Mouse (Mus musculus) cerebellum, postnatal 25 days (tissue): ENCODE measurements around the gene Slc13a2.

ENCODE experiments used
- DNase-seq, 2 experiments: peaks; one replicate each; pipeline ENCODE4 v3.0.0; 2021; ENCODE audit warnings: mixed read lengths in 2 of 2

Slc13a2 gene

DNA sequence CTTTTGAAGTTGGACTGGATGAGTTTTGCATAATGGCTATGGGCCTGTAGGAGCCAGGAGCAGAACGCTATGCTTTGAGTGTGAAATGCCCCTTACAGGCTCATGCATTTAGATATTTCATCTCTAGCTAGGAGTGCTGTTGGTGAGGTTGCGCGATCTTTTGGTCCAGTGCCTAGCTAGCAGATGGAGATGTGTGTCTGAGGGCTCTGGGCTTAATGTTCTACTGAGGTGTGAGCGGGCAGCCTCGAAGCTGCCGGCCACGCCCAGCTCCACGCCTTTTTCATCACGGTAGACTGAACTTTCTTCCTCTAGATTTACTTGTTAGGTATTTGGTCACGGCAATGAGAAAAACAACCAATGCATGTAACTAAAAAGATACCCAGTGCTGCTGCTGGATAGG, 9.2 kb upstream of the Slc13a2 start:
- DNase-seq = peak; percentile 27 to 57

DNA sequence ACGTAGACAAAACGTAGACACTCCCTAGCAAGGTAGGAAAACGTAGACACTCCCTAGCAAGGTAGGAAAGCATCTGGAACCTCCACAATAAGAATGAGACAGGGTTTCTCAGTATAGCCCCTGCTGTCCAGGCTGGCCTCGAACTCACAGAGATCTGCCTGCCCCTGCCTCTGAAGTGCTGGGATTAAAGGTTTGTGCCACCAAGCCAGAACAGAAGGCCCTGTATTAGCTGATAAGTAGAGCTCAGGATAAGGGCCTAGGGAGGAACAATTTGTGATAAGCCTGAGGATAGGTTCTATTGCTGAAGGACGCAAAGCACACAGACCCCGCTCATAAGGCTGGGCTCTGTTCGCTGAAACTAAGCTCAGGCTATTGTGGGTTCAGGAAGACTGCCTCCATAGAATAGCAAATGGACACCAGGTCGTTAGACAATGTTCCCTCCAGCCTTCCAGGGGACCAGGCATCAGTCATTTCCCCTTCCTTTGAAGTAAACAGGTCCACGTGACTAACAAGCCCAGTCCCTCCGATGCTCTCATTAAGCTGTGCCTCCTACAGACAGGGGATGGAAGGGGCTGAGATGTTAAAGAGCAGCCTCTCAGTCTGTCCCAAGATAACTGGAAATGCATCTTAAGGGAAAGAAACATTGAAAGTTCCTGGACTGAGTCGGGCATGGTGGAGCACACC, 8.3 kb upstream of the Slc13a2 start:
- no peak for DNase-seq

DNA sequence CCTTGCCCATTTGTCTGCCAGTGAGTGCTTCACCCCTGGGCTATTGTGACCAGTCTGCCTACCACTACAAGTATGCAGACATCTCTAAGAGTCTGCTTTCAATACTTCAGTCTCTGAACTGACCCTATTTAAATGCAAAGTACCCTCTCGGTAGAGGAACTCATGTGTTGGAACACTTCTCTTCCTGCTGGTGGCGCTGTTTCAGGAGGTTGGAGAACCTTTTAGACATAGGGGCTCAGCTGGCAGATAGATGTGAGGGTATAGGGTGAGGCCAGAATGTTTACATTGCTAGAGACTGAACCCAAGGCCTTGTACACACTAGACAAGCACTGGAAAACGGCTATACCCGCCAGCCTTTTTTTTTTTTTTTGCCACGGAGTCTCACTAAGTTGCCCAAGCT, 6.3 kb upstream of the Slc13a2 start:
- DNase-seq = no peak

DNA sequence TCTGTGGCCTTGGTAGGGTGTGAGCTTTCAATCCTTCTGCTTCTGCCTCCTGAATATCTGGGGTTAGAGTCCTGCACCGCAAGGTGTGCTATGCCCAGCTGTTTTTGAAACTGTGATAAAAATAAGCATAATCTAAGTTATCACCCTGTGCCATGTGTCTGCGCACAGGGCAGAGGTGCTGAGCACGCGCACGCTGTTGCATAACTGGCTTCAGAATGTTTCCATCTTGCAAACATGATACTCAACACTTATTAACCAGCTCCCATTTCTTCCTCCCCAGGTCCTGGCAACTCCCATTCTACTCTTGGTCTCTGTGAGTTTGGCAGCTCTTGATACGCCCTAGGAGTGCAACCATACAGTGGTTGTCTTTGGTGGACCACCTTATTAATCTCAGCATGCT, 5.6 kb upstream of the Slc13a2 start:
- DNase-seq = no peak

DNA sequence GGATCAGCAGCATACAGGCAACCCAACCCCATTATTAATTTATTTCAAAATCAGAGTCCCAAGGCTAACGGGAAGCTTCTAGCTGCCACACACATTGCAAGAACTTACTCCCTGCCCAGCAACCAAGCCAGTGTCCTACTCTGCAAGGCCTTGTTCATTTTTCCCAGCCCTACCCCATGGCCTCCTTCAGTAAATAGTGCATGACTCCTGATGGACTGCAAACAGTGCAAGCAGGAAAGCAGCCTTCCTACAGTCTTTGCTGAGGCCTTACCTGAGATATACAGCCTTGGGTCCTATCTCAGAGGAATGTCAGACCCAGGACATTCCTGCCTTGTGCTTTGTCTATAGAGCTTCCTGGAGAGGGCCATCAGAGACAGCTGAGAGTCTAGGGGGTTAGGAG, 3.6 kb upstream of the Slc13a2 start:
- no peak for DNase-seq

DNA sequence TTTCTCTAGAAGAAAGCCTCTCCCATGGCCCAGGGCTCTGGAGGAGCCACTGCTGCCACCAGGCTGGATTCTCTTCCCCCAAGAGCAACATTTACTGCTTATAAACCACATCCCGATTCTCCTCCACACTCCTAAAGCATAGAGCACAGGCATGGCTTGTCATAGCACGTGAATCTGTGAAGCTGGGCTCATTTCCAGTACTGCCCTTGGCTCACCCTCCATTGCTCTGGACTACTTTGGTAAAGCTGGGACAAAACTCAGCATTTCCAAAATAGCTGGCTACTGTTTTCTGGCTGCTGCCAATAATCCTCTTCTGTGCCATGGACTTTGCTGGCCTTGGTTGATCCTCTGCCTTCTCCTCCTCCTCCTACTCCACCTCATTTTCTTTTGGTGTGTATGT, 2.3 kb upstream of the Slc13a2 start:
- peak in 1 of 2 experiments; percentile 21 for DNase-seq

DNA sequence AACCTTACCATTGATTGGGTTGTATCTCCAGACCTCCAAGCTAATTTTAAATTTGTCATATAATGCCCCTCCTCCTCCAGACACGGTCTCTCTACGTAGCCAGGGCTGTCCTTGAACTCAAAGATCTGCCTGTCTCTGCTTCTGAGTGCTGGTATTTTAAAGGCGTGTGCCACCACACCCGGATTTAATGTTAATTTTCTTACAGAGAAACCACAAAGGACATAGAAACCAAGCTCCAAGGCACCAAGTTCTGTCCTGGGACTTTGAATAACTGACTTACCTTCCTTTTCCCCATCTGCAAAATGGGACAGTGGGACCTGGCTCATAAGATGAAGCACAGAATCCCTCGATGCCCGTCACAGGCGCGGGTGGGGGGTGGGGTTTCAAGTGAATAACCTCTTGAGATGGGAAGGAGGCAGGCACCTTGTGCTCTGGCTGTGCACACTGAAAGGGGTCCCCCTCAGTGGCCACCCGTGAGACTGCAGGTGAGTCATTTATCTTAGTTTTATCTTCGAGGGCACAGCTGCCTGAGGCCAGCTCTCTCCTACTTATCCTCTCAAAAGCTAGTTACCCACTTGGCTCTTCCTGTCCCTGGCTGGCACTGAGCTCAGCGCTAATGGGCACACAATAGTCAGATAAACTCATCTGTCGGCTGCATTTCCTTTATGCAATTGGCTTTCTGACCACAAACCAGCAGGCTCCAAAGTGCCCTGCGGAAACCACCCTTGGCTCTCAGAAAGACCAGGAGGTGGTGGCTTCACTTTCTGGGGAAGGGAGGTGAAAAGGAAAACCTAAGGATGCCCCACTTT, 612 bp downstream of the Slc13a2 start:
- no peak for DNase-seq

DNA sequence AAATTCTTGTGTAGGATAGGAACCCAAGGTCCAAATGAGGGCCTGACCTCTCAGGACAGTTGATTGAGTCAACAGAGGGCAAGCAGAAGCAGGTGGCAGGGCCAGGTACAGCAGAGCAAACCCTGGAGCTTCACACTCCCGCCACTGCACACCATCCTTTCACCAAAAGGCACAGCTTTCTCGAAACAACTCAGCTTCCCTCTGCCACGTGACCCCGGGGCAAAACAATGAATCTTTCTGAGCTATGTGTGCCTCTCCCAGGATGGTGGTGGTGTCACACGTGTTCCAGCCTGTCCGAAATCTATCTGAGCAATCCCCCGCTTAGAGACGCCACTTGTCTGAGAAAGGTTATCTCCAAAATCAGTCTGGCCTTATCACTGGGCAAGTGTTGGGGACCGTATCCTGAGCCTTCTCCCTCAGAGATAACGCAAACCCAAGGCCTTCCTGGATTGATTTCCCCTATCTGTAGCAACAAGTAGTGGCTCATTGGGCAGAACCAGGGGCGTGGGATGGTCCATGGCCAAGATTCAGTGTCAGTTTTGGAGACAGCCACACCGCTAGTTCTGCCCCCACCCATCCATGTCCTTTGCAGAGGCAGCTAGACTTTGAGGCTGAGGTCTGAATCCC, 1.6 kb downstream of the Slc13a2 start:
- no peak for DNase-seq

DNA sequence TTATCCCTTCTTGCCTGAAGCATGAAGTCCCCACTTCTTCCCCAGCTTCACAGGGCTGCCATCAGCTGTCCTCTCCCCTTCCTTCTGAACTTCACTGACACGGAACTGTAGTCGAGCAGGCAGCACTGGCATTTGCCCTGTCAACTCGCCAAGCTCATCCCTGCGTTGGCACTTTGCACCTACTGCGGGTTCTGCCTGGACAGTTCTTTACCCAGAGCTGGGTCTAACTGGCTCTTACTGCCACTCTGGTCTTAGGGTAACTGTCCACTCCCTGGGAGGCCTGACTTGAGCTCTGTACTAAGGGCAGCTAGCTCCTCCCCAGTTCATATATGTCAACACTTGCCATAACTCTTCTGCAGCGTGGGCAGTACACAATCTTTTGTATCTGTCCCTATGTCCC, 5.2 kb downstream of the Slc13a2 start:
- peak in 1 of 2 experiments; percentile 41 for DNase-seq

DNA sequence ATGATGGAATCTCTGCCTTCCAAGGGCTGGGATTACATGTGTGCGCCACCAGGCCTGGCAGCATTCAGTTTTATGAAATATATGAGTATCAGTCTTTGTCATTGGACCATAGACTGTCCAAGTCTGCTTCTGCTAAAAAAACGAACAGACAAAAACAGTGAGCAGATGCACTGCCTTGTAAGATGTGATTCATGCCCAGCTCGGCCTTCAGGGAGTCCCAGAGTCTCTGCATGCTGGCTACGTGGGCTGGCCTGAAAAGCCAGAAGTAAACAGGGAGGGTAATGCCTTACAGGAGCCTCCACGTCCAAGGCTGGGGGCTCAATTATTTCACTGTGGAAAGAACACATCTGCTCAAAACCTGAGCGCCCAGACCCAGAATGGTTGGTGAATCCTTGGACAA, 9.2 kb downstream of the Slc13a2 start:
- no peak for DNase-seq

DNA sequence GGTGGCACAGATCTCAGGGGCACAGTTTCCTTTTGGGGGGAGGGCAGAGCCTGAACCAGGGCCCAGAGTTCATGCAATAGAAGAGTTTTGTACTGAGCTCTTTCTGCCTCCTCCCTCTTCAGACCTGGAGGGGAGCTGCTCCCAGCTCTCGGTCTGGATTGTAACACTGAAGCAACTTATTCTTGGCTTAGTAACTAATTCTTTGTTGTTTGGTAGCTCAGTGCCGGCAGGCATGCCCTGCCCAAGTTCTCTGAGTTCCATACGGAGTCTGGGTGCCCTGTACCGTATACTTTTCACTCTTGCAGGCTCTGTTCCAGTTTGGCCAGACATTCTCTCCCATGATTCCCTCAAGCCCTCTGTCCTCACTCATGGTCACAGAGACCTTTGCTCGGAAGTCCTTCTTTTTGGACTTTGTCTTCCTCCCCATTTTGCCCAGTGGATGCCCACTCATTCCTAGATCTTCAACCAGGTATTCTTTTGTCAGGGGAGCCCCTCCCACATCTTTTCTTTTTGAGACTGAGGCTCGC, 9.6 kb downstream of the Slc13a2 start:
- DNase-seq = no peak

DNA sequence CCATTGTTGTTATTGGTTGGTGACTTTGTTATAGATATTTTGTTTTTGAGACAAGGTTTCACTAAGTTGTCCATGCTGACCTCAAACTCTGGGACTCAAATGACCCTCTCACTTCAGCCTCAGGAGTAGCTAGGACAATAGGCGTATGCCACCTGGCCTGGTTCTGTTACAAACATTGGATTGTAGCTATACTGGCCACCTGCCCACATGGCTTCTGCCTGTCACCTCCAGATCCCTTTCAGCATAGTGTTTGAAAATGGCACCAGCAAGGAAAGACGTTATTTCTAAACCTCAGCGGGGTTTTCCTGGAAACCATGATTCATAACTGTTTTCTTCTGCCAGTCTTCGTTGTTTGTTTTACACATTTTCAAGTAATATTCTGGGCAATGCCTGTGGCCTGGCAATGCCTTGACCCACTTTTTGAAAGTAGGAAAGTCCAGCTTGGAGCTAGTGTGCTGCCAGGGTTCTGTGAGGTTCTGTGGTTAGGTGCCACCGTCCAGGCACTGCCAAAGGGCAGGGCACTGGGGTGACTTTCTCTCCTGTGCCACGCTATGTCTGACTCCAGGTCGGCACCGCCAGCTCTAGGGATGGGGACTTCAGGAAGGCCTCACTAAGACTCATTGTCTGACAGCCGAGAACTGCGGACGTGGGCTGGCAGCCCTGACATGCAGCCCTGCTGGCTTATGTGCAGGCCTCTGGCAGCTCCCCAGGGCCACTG, 10.3 kb downstream of the Slc13a2 start:
- peak; percentile 39 to 61 for DNase-seq

DNA sequence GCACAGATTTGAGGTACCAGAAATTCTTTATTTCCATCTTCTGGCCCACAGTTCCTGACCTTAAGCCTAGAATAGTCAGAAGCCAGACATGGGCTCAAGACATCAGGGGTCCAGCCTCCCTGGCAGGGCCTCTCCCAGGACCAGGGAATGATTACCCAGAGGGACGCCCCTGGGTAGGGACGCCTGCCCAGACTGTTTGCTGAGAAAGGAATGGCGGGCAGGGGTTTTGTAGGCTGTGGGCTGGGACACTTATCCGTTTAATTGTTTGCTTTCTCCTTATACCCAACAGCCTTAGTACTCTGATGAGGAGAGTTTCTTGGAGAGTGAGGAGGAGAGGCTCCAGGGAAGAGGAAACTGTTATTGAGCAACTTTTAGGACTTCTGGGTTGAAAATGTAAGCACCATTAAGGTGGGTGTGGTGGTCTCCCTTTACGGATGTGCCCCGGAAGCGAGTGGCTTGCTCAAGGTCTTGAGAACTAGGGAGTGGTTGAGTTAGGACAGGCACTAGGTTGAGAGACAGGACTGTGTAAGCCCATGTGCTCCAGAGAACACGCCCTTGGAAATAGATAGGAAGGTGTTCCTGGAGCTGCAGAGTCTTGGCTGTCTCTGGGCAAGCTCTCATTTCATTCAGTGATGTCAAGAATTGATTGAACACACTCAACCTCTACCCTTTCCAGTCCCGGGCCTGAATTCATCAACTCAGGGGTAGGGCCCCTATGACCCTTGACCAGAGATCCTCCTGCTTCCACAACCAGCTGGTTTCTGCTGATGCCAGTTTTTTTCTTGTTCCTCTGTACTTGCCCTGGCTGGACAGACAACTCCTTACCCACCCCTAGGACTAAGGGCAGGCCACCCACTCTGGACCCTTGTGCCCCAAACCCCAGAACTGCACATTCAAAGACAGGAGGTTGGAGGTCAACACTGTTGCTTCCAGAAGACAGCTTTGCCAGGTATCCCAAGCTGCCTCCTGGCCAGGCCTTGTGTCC, 13.5 kb downstream of the Slc13a2 start:
- DNase-seq = no peak

DNA sequence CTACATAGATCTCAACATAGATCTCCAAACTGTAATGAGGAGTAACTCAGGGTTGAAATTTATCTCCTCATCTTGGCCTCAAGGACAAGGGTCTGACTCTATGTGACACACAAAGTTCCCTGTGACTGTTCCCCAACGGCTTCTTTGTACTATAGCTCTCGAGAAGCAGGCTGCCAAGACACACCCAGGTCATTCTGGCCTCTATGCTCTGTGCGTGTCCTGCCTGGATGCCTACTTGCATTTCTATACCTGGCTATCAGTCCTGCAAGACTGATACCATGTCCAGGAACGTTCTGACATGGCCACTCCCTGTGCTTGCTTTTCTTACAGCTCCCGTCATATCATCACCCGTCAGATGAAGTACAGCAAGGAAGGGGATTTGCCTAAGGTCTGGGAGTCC, 20.0 kb downstream of the Slc13a2 start:
- no peak for DNase-seq

DNA sequence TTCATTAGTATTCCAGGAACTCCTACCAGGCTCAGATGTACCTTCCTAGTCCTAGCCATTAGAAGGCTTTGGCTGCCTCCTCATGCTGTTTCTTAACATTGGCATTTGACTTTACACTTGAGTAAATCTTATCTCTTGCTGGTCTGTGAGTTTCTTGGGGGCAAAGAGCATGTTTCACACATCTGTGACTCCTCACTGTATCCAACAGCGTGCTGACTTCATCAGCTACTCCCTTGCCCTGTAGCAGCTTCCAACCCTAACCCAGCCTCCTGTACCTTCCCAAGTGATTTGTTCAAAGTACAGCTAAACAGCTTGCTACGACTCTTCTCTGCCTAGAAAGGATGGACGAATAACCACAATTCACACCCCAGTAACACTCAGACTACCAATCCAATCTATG, 20.5 kb downstream of the Slc13a2 start:
- no peak for DNase-seq

DNA sequence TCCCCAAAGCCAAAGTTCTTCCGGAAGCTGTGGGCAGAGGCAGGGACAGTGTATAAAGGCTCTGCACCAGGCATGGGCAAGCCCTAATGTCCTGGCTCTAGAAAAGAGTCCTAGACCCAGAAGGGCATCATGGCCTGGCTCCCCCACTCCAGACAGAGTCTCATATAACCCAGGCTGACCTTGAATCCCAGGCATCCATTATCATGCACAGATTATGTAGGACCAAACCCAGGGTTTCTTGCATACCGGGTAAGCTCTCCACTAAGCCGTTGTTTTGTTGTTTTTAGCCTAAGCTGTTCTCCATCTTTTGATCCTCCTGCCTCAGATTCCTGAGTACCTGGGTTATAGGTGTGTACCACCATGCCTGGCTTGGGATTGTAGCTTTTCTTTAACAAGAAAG, 21.1 kb downstream of the Slc13a2 start:
- DNase-seq = no peak

DNA sequence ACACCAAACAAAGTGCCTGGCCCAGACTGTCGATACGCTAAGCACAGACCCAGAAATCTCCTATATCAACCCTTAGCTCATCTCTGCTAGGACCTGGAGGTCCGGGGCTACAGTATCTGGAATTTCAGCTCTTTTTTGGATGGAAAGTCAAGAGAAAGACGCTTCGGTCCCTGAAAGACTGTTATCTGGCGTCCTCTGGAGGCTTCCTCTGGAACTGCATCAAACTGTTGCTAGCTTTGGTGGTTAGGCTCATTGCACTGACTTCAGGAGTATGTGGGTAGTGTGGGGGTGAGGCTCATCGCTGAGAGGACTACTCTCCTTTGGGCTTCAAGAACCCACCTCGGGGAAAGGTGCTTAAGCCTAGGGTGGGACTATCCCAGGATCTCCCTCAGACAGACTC, 22.3 kb downstream of the Slc13a2 start:
- DNase-seq = peak; percentile 73 to 82

DNA sequence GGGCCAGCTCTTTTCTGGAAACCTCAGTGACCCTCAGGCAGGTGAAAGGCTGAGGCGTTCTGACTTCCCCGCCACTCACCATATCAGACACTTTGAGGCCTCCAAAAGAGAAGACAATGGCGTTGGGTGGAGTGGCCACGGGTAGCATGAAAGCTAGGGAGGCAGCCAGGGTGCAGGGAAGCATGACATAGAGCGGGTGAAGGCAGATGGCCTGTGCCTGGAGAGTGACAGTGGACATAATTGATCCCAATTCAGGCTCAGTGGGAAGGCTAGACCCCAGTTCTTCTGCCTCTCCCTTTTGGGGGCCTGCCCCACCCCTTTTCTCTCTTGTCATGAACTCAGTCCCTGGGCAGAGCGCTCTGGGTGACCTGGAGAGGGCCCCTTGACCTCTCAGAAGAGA, 23.8 kb downstream of the Slc13a2 start:
- DNase-seq = no peak

DNA sequence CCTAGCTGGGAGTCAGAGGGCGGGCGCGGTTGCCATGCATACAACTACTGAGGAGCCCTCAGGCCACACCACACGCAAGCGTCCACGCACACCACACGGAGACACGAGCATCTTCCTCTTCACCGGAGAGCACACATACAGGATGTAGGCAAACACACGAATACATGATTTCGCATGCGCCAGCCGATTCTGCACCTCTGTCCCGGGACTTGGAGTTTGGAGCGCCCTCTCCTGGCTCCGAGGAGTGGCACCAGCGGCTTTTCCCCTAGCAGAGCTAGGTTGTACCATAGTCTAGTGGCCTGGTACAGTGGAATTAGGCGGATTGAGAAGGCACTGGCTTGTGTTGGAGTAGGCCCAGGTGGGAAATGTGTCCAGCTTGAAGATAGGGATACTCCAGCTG, 24.6 kb downstream of the Slc13a2 start:
- DNase-seq = peak; percentile 77 to 82

DNA sequence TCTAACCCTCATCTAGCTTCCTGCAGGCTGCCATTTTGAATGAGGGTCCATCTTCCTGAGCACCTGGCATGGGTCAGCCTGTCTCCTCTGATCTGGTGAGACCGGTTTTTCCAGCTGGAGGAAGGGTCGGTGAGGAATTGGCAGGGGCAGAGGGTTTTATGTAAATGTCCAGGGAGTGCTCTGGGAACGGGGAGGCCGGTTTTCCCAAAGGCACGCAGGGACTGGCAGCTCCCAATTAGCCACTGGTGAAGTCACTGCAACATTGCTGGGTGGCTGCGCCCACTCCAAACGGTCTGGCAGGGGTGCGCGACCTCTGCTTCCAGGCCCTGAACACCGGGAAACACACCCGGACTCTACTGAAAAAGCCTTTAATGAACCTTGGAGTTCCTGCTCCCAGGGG, 25.1 kb downstream of the Slc13a2 start:
- DNase-seq = no peak

DNA sequence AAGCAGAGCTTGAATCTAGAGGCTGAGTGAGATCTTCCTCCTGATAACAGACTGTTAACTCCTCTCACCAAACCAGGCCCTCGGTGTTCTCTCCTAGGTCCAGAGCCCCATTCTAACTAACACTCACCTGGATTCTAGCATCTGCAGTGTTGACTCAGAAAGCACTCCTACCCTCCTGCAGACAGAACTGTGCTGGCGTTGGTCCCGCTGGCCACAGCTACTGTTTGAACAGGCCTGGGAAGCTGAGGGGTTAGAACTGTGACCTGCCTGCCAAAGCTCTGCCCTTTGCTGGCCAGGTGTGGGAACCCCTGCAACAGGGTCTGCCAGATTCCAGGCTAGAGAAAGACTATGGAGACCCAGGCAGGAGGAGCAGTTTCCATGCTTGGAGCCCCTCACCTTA, 29.3 kb downstream of the Slc13a2 start:
- DNase-seq = no peak

DNA sequence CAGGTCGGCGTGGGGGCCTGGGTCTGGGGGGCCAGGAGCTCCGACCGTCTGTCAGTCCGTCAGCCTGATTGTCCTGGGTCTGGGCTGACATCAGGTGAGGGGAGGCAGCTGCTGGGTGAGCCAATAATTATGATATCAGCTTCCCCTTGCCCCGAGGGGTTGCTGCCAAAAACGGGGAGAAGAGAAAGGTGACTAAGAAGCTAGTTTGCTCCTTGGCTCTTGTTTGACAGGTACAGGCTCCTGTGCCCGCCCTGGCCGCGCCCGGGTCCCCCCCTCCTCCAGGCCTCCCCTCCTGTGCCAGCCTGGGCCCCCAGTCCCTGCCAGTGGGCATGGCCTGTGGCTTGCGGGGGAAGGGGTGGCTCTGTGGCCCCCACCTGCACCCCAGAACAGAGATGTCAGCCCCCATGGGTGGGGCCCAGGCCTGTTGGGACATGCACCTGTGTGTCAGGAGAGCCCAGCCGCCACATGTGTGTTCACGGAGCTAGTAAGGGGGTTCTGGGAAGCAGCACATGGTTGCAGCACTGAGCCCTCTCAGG, 35.4 kb downstream of the Slc13a2 start, which contains the start of gene Foxn1:
Gene Foxn1 (minus strand): TSS at position 51 of the 536 bp plus-strand sequence.
- no peak for DNase-seq
